Mouse (Mus musculus): Measurements from ENCODE around the gene Grb10.

GRCm38 (mm10) chr11:12025392-12025755 lies 13.1 kb downstream of the Grb10 start:
- TF ChIP-seq POLR2A (IDR thresholded peaks at IDR 0.05; ENCODE audit: extremely low read depth, insufficient read depth, low read length) (no peak), CTCF (IDR thresholded peaks at IDR 0.05; ENCODE audit: extremely low read depth, insufficient read depth, low read length) (no peak)

All from cortical plate, adult 2 months (tissue).